Mouse (Mus musculus) liver, adult 2 months (tissue): ENCODE data around the gene Zfp865.

Experiments used
- CTCF ChIP-seq: fragments of 200-500 bp; IDR thresholded peaks from 2 replicates; pipeline ENCODE4 v1.5.1; 2011; ENCODE audit warnings: low read depth, low read length, control low read depth
- POLR2A ChIP-seq: fragments of 200-500 bp; IDR thresholded peaks from 2 replicates; pipeline ENCODE4 v1.6.1; 2011; ENCODE audit warnings: low read length, control low read depth; ENCODE audit not compliant: insufficient read depth; ENCODE audit errors: extremely low read depth

DNA sequence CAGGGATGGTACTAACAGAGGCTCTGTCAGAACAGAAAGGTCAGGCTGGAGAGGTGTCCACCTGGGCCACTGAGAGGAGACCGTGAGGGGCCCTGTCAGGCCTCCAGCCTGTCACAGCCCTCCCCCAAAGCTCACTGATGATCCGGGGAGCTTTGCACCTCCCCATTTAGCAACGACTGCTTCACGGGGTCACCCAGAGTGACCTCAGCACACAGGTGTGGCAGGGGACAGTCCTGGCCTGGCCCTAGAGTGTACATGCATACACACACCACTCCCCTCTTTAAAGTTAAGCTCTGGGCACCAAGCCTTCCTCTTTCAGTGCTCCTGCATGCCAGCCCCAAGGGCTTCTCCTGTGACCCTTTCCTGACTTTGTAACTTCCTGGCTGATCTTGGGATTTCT, 44.7 kb upstream of the Zfp865 start:
- TF ChIP-seq CTCF, result no peak
- TF ChIP-seq POLR2A, result no peak
